Mouse (Mus musculus): ENCODE measurements around the gene Kcnd2. TPM values are rescaled to one million over a fixed set of nuclear protein-coding genes. Genes with fewer than 3 reads are reported as not detected.

The Kcnd2 gene
- polyA plus RNA-seq, 1 experiment from 2014 or later = 0.84 TPM

GRCm38 (mm10) chr6:21609381-21610059 lies 394.2 kb downstream of the Kcnd2 start:
- WGBS = 75% methylated on average over 7 of the region's 7 CpGs
- H3K36me3 ChIP-seq = no peaks in the 10 kb centered on the region
- H3K4me1 ChIP-seq (replicated peaks) = no peaks in the 10 kb centered on the region
- no peaks in the 10 kb centered on the region for H3K9me3 ChIP-seq
- DNase-seq (ENCODE audit: low spot score) = no peak
- H3K4me3 ChIP-seq = no peak overlapping the region
- H3K27me3 ChIP-seq (ENCODE audit: insufficient read depth, poor library complexity, severe bottlenecking) = no peaks in the 10 kb centered on the region
- H3K27ac ChIP-seq = no peak overlapping the region

- DNase-seq (ENCODE audit: low spot score) = no peak
- no peak overlapping the region for H3K27ac ChIP-seq
- WGBS = 91% methylated on average over 4 of the region's 4 CpGs
- H3K9me3 ChIP-seq = no peaks in the 10 kb centered on the region
- H3K4me3 ChIP-seq = no peak overlapping the region
- H3K4me1 ChIP-seq (replicated peaks) = no peaks in the 10 kb centered on the region
- H3K36me3 ChIP-seq = no peaks in the 10 kb centered on the region
- no peaks in the 10 kb centered on the region for H3K27me3 ChIP-seq (ENCODE audit: insufficient read depth, poor library complexity, severe bottlenecking)
These were observed 414.7 kb downstream of the Kcnd2 start for GRCm38 (mm10) chr6:21629989-21630388.

GRCm38 (mm10) chr6:21655681-21656080 lies 440.4 kb downstream of the Kcnd2 start:
- Histone ChIP-seq H3K9me3 (no peaks in the 10 kb centered on the region), H3K4me3 (no peak overlapping the region), H3K27me3 (ENCODE audit: insufficient read depth, poor library complexity, severe bottlenecking) (no peaks in the 10 kb centered on the region)

GRCm38 (mm10) chr6:21664135-21664534 lies 448.8 kb downstream of the Kcnd2 start:
- H3K36me3 ChIP-seq = no peaks in the 10 kb centered on the region
- no peaks in the 10 kb centered on the region for H3K27me3 ChIP-seq (ENCODE audit: insufficient read depth, poor library complexity, severe bottlenecking)
- H3K9me3 ChIP-seq = no peaks in the 10 kb centered on the region
- DNase-seq (ENCODE audit: low spot score) = no peak
- H3K27ac ChIP-seq = no peak overlapping the region
- 87% methylated on average over 6 of the region's 6 CpGs for WGBS
- H3K4me3 ChIP-seq = no peak overlapping the region
- no peaks in the 10 kb centered on the region for H3K4me1 ChIP-seq (replicated peaks)

More at GRCm38 (mm10) chr6:21655681-21656080, 440.4 kb downstream of the Kcnd2 start:
- no peaks in the 10 kb centered on the region for H3K36me3 ChIP-seq
- DNase-seq (ENCODE audit: low spot score) = no peak
- no peaks in the 10 kb centered on the region for H3K4me1 ChIP-seq (replicated peaks)
- H3K27ac ChIP-seq = no peak overlapping the region

- no peaks in the 10 kb centered on the region for H3K27me3 ChIP-seq (ENCODE audit: insufficient read depth, poor library complexity, severe bottlenecking)
- DNase-seq (ENCODE audit: low spot score) = no peak
- no peaks in the 10 kb centered on the region for H3K4me1 ChIP-seq (replicated peaks)
- H3K9me3 ChIP-seq = no peaks in the 10 kb centered on the region
- no peak overlapping the region for H3K4me3 ChIP-seq
- WGBS = 86% methylated on average over 4 of the region's 4 CpGs
- no peak overlapping the region for H3K27ac ChIP-seq
- no peaks in the 10 kb centered on the region for H3K36me3 ChIP-seq
These were observed 449.3 kb downstream of the Kcnd2 start for GRCm38 (mm10) chr6:21664638-21665037.

GRCm38 (mm10) chr6:21684252-21684651 lies 468.9 kb downstream of the Kcnd2 start:
- Histone ChIP-seq H3K4me3 (no peak overlapping the region), H3K4me1 (replicated peaks) (no peaks in the 10 kb centered on the region), H3K9me3 (no peaks in the 10 kb centered on the region), H3K27ac (no peak overlapping the region), H3K27me3 (ENCODE audit: insufficient read depth, poor library complexity, severe bottlenecking) (no peaks in the 10 kb centered on the region), H3K36me3 (no peaks in the 10 kb centered on the region)
- peak; percentile 4 for DNase-seq (ENCODE audit: low spot score)
- WGBS = 68% methylated on average over 6 of the region's 6 CpGs

- H3K9me3 ChIP-seq = no peaks in the 10 kb centered on the region
- H3K4me3 ChIP-seq = no peak overlapping the region
- H3K27ac ChIP-seq = no peak overlapping the region
- no peaks in the 10 kb centered on the region for H3K27me3 ChIP-seq (ENCODE audit: insufficient read depth, poor library complexity, severe bottlenecking)
- no peaks in the 10 kb centered on the region for H3K36me3 ChIP-seq
- no peak for DNase-seq (ENCODE audit: low spot score)
- 92% methylated on average over 1 of the region's 1 CpGs for WGBS
- H3K4me1 ChIP-seq (replicated peaks) = no peaks in the 10 kb centered on the region
These were observed 471.1 kb downstream of the Kcnd2 start for GRCm38 (mm10) chr6:21686388-21686787.

- no peak overlapping the region for H3K27ac ChIP-seq
These were observed 477.6 kb downstream of the Kcnd2 start for GRCm38 (mm10) chr6:21692861-21693350.

GRCm38 (mm10) chr6:21697641-21698040 lies 482.3 kb downstream of the Kcnd2 start:
- no peak overlapping the region for H3K4me3 ChIP-seq
- WGBS = 64% methylated on average over 3 of the region's 3 CpGs

More at GRCm38 (mm10) chr6:21692861-21693350, 477.6 kb downstream of the Kcnd2 start:
- DNase-seq (ENCODE audit: low spot score) = no peak
- H3K36me3 ChIP-seq = no peaks in the 10 kb centered on the region
- no peaks in the 10 kb centered on the region for H3K4me1 ChIP-seq (replicated peaks)
- H3K9me3 ChIP-seq = no peaks in the 10 kb centered on the region
- H3K4me3 ChIP-seq = no peak overlapping the region
- no peaks in the 10 kb centered on the region for H3K27me3 ChIP-seq (ENCODE audit: insufficient read depth, poor library complexity, severe bottlenecking)
- 88% methylated on average over 3 of the region's 3 CpGs for WGBS

GRCm38 (mm10) chr6:21701131-21701530 lies 485.8 kb downstream of the Kcnd2 start:
- no peaks in the 10 kb centered on the region for H3K36me3 ChIP-seq
- H3K4me1 ChIP-seq (replicated peaks) = no peaks in the 10 kb centered on the region
- DNase-seq (ENCODE audit: low spot score) = no peak
- no peak overlapping the region for H3K27ac ChIP-seq
- H3K9me3 ChIP-seq = no peaks in the 10 kb centered on the region
- WGBS = 84% methylated on average over 6 of the region's 6 CpGs
- H3K4me3 ChIP-seq = no peak overlapping the region
- no peaks in the 10 kb centered on the region for H3K27me3 ChIP-seq (ENCODE audit: insufficient read depth, poor library complexity, severe bottlenecking)

More at GRCm38 (mm10) chr6:21697641-21698040, 482.3 kb downstream of the Kcnd2 start:
- Histone ChIP-seq H3K4me1 (replicated peaks) (no peaks in the 10 kb centered on the region), H3K9me3 (no peaks in the 10 kb centered on the region), H3K27ac (no peak overlapping the region), H3K36me3 (no peaks in the 10 kb centered on the region), H3K27me3 (ENCODE audit: insufficient read depth, poor library complexity, severe bottlenecking) (no peaks in the 10 kb centered on the region)
- no peak for DNase-seq (ENCODE audit: low spot score)

- WGBS = 39% methylated on average over 3 of the region's 3 CpGs
- Histone ChIP-seq H3K4me1 (replicated peaks) (no peaks in the 10 kb centered on the region), H3K9me3 (no peaks in the 10 kb centered on the region), H3K4me3 (no peak overlapping the region), H3K27ac (no peak overlapping the region), H3K36me3 (no peaks in the 10 kb centered on the region), H3K27me3 (ENCODE audit: insufficient read depth, poor library complexity, severe bottlenecking) (no peaks in the 10 kb centered on the region)
- no peak for DNase-seq (ENCODE audit: low spot score)
These were observed 493.9 kb downstream of the Kcnd2 start for GRCm38 (mm10) chr6:21709228-21709627.

- H3K9me3 ChIP-seq = no peaks in the 10 kb centered on the region
- WGBS = 83% methylated on average over 1 of the region's 1 CpGs
These were observed 503.8 kb downstream of the Kcnd2 start for GRCm38 (mm10) chr6:21719121-21719520.

GRCm38 (mm10) chr6:21722238-21722637 lies 506.9 kb downstream of the Kcnd2 start:
- no peaks in the 10 kb centered on the region for H3K36me3 ChIP-seq
- no peak overlapping the region for H3K27ac ChIP-seq
- H3K27me3 ChIP-seq (ENCODE audit: insufficient read depth, poor library complexity, severe bottlenecking) = no peaks in the 10 kb centered on the region
- no peak overlapping the region for H3K4me3 ChIP-seq
- DNase-seq (ENCODE audit: low spot score) = no peak
- H3K9me3 ChIP-seq = no peaks in the 10 kb centered on the region
- H3K4me1 ChIP-seq (replicated peaks) = no peaks in the 10 kb centered on the region
- WGBS = 90% methylated on average over 10 of the region's 10 CpGs

More at GRCm38 (mm10) chr6:21719121-21719520, 503.8 kb downstream of the Kcnd2 start:
- no peak for DNase-seq (ENCODE audit: low spot score)
- Histone ChIP-seq H3K27ac (no peak overlapping the region), H3K4me1 (replicated peaks) (no peaks in the 10 kb centered on the region), H3K36me3 (no peaks in the 10 kb centered on the region), H3K27me3 (ENCODE audit: insufficient read depth, poor library complexity, severe bottlenecking) (no peaks in the 10 kb centered on the region), H3K4me3 (no peak overlapping the region)

Measured in hindbrain, embryonic 10.5 days (tissue).